Mouse (Mus musculus) intestine, embryonic 15.5 days (tissue): ENCODE measurements at regions not wholly inside any gene's neighbourhood (a gene's known extent, or its start where the extent isn't known, plus 50 kb on each side); places are given as distances from the start of the nearest gene placed in this dataset.

Experiments used
- ATAC-seq: fragments of 200-750 bp; cut with Nextera tagmentation; 2 replicates; pipeline ENCODE4 v1.8.0; 2017; ENCODE audit warnings: moderate TSS enrichment, moderate library complexity
- H3K27ac ChIP-seq: fragments of 300-500 bp; sonication (generic); 2 replicates; pipeline ENCODE4 v1.5.1; 2015; ENCODE audit warnings: mild to moderate bottlenecking, inconsistent platforms
- H3K27me3 ChIP-seq: fragments of 300-500 bp; sonication (generic); replicated peaks from 2 replicates; pipeline ENCODE4 v1.6.1; 2015; ENCODE audit warnings: inconsistent platforms
- H3K36me3 ChIP-seq: fragments of 300-500 bp; sonication (generic); 2 replicates; pipeline ENCODE4 v1.6.1; 2015; ENCODE audit warnings: inconsistent platforms
- H3K4me1 ChIP-seq: fragments of 300-500 bp; sonication (generic); replicated peaks from 2 replicates; pipeline ENCODE4 v1.6.1; 2015; ENCODE audit warnings: inconsistent platforms
- H3K4me2 ChIP-seq: fragments of 300-500 bp; sonication (generic); replicated peaks from 2 replicates; pipeline ENCODE4 v1.6.1; 2015; ENCODE audit warnings: mild to moderate bottlenecking, inconsistent platforms
- H3K4me3 ChIP-seq: fragments of 300-500 bp; sonication (generic); replicated peaks from 2 replicates; pipeline ENCODE4 v1.5.1; 2015; ENCODE audit warnings: inconsistent platforms
- H3K9ac ChIP-seq: fragments of 300-500 bp; sonication (generic); 2 replicates; pipeline ENCODE4 v1.6.1; 2015; ENCODE audit warnings: inconsistent platforms
- H3K9me3 ChIP-seq: fragments of 300-500 bp; sonication (generic); 2 replicates; pipeline ENCODE4 v1.6.1; 2016; ENCODE audit warnings: inconsistent platforms
- WGBS: fragments of 180-500 bp; shearing (Covaris S2); methylation state at CpG from one replicate; pipeline ENCODE4 v1.1.7; 2015; 5-methylcytosine and 5-hydroxymethylcytosine counted together

- Histone ChIP-seq H3K9ac (no peak overlapping the region), H3K4me1 (no peaks in the 10 kb centered on the region), H3K27ac (no peak overlapping the region), H3K9me3 (no peaks in the 10 kb centered on the region), H3K27me3 (no peaks in the 10 kb centered on the region), H3K36me3 (no peaks in the 10 kb centered on the region), H3K4me2 (no peak overlapping the region), H3K4me3 (no peak overlapping the region)
- WGBS, result 49% methylated on average over 6 of the region's 6 CpGs
- peak; percentile 59 for ATAC-seq
Measured at GRCm38 (mm10) chr19:21337201-21337600, 65.1 kb downstream of the Zfand5 start.

DNA sequence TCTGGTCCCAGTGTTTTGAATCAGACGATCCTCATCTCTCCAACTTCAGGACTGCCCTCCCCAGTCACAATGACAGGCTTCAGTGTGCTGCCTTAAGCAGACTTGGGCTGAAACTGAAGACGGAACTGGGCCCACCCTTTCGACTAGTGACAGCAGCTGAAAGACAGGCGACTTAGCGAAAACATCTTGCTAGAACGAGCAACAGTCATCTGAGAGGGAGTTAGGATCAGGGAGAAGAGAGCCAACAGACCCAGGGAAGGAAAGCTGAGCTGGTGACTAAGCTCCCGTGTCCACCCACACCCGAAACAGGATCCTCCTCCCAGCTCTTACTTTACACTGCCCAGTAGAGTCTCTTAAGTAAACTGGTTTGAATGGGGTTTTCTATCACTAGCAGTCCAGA lies 68.5 kb downstream of the Zfand5 start:
- Histone ChIP-seq H3K27me3 (no peaks in the 10 kb centered on the region), H3K4me1 (no peaks in the 10 kb centered on the region), H3K9me3 (no peaks in the 10 kb centered on the region), H3K36me3 (no peaks in the 10 kb centered on the region), H3K27ac (no peak overlapping the region), H3K4me3 (no peak overlapping the region), H3K9ac (no peak overlapping the region), H3K4me2 (no peak overlapping the region)
- WGBS, result 86% methylated on average over 8 of the region's 8 CpGs
- no peak for ATAC-seq
